Mouse (Mus musculus) kidney, embryonic 16.5 days (tissue): ENCODE data around the gene Thada. TPM values are rescaled to one million over a fixed set of nuclear protein-coding genes. Genes with fewer than 3 reads are reported as not detected.

ENCODE experiments used
- ATAC-seq: fragments of 200-750 bp; cut with Nextera tagmentation; 2 replicates; pipeline ENCODE4 v1.8.0; 2017; ENCODE audit warnings: moderate TSS enrichment; ENCODE audit not compliant: low FRiP score, low TSS enrichment
- H3K27ac ChIP-seq: fragments of 300-500 bp; sonication (generic); 2 replicates; pipeline ENCODE4 v1.5.1; 2014; ENCODE audit warnings: low read length
- H3K27me3 ChIP-seq: fragments of 300-500 bp; sonication (generic); 2 replicates; pipeline ENCODE4 v1.6.1; 2014; ENCODE audit warnings: low read length, control low read depth, mixed read lengths; ENCODE audit not compliant: insufficient read depth
- H3K36me3 ChIP-seq: fragments of 300-500 bp; sonication (generic); 2 replicates; pipeline ENCODE4 v1.6.1; 2014; ENCODE audit warnings: low read length, control low read depth, mixed read lengths; ENCODE audit not compliant: insufficient read depth
- H3K4me1 ChIP-seq: fragments of 300-500 bp; sonication (generic); 2 replicates; pipeline ENCODE4 v1.6.1; 2014; ENCODE audit warnings: low read length, control low read depth, mixed read lengths; ENCODE audit not compliant: insufficient read depth
- H3K4me2 ChIP-seq: fragments of 300-500 bp; sonication (generic); replicated peaks from 2 replicates; pipeline ENCODE4 v1.6.1; 2014; ENCODE audit warnings: low read depth, low read length
- H3K4me3 ChIP-seq: fragments of 300-500 bp; sonication (generic); 2 replicates; pipeline ENCODE4 v1.5.1; 2014; ENCODE audit warnings: mild to moderate bottlenecking, low read length
- H3K9ac ChIP-seq: fragments of 300-500 bp; sonication (generic); replicated peaks from 2 replicates; pipeline ENCODE4 v1.6.1; 2014; ENCODE audit warnings: low read length
- H3K9me3 ChIP-seq: fragments of 300-500 bp; sonication (generic); 2 replicates; pipeline ENCODE4 v1.6.1; 2016; ENCODE audit warnings: low read length, control low read depth
- WGBS: fragments of 180-500 bp; shearing (Covaris S2); extraction: QIAGEN DNeasy Blood & Tissue Kit; methylation state at CpG from one replicate; pipeline ENCODE4 v1.1.7; 2014; 5-methylcytosine and 5-hydroxymethylcytosine counted together
- polyA plus RNA-seq: library from polyadenylated mRNA; unstranded; fragments of >200 nt; fragmentation: Nextera tagmentation; extraction: Ambion mirVana; gene quantifications from 2 replicates; pipeline ENCODE4 v1.2.1, GENCODE M21; 2015

The Thada gene
- polyA plus RNA-seq, 1 experiment from 2014 or later = 9.2 TPM

DNA sequence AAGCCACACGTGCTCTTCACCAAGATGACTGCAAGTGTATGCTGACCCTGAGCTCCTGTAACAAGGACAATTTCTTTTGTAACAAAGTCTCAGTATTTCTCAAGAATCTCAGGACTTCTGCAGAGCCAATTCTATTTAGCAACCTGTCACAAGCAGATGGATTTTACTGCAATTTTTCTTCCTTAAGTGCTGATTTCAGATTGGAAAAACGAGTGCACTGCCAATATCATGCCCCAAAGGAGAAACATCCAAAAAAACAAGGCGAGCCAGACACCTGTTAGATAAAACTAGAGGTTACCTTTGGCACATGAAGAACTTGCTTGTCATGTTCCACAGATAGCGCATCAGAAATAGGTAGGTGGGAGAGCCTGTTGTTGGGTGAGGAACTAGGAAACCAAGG lies 143.8 kb downstream of the Thada start:
- 86% methylated on average over 4 of the region's 4 CpGs for WGBS
- H3K27me3 ChIP-seq = no peaks in the 10 kb centered on the region
- no peak for ATAC-seq
- H3K27ac ChIP-seq = no peak overlapping the region
- H3K9me3 ChIP-seq = no peaks in the 10 kb centered on the region
- no peak overlapping the region for H3K9ac ChIP-seq
- H3K4me3 ChIP-seq = no peak overlapping the region
- peaks cover 12% of the 10 kb centered on the region for H3K4me1 ChIP-seq
- no peaks in the 10 kb centered on the region for H3K36me3 ChIP-seq
- H3K4me2 ChIP-seq = no peak overlapping the region

DNA sequence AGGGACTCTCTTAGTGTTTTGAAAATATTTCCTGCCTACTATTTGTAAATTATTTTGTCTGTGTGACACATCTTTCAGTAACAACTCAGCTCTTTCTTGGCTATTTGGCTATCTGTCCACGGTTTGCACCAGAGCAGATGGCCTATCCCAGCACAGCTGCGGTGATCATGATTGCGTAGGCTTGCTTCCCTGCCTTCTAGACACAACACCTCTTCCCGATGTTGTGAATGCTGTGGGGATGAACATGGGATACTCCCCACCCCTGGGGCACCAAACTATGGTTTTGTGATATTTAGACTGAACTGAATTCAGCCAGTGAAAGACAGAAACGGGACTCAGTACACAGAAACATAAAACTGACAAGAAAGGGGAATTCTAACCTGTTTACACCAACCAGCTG lies 144.7 kb downstream of the Thada start:
- Histone ChIP-seq H3K9me3 (no peaks in the 10 kb centered on the region), H3K36me3 (no peaks in the 10 kb centered on the region), H3K27me3 (no peaks in the 10 kb centered on the region), H3K9ac (no peak overlapping the region), H3K27ac (no peak overlapping the region), H3K4me1 (peaks cover 12% of the 10 kb centered on the region), H3K4me3 (no peak overlapping the region), H3K4me2 (no peak overlapping the region)
- ATAC-seq = no peak
- 75% methylated on average over 5 of the region's 5 CpGs for WGBS

DNA sequence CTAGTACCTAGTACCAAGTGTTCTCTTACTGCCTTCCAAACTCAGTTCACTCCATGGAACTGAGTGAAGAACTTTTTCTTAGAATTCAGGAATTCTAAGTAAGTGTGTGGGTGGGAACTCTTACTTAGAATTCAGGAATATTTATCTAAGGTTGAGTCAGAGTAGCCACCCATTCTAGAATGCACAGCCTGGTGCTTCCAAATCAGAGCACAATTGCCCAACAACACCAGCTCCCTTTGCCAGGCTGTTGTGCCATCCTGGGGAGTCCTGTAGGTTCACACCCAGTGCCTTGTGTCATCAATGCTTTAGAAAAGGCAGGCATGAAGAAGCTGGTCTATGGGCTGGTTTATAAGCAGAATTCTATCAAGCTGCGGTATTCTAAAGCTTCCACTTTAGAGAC lies 145.4 kb downstream of the Thada start:
- ATAC-seq = no peak
- Histone ChIP-seq H3K27me3 (no peaks in the 10 kb centered on the region), H3K27ac (no peak overlapping the region), H3K9me3 (no peaks in the 10 kb centered on the region), H3K4me3 (no peak overlapping the region), H3K9ac (no peak overlapping the region), H3K4me2 (no peak overlapping the region), H3K4me1 (peaks cover 12% of the 10 kb centered on the region), H3K36me3 (no peaks in the 10 kb centered on the region)
- WGBS = 89% methylated on average over 1 of the region's 1 CpGs

DNA sequence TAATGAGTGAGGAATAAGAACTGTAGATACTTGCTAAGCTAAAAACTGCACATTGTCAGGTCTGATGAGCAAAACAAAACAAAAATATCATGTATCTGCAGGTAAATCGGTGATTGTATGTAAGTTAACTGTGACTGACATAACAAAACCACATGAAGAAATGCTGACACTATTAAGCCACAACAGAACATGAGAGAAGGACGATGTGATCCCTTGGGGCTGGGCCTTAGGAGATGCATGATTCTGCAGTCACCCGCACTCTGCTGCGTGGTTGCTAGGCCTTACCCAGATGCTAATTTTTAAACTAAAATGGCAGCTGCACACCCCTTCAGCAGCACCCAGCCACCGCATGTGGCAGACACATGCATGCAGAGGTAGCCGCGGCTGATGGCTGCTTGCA lies 151.7 kb downstream of the Thada start:
- Histone ChIP-seq H3K4me3 (no peak overlapping the region), H3K36me3 (peaks cover 4% of the 10 kb centered on the region), H3K27ac (no peak overlapping the region), H3K9me3 (no peaks in the 10 kb centered on the region), H3K9ac (no peak overlapping the region), H3K27me3 (no peaks in the 10 kb centered on the region), H3K4me1 (no peaks in the 10 kb centered on the region), H3K4me2 (no peak overlapping the region)
- ATAC-seq = no peak
- WGBS = 92% methylated on average over 7 of the region's 7 CpGs

DNA sequence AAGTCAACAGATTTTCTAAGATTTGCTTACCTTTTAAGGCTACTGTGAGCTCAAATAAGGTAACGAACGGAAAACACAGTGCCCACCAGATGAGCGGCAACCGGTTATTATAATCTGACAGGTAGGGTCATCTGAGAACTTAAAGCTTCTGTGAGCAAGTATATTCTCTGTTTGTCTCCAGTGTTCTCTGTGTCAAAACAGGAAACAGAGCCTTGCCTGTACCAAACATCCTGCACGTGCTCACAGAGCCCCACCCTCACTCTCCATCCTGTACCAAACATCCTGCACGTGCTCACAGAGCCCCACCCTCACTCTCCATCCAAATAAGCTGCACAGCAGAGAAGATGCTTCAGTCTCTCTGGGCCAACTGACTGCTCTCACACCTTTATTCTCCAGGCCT lies 152.5 kb downstream of the Thada start:
- no peak overlapping the region for H3K4me3 ChIP-seq
- no peak overlapping the region for H3K27ac ChIP-seq
- no peaks in the 10 kb centered on the region for H3K4me1 ChIP-seq
- H3K9me3 ChIP-seq = no peaks in the 10 kb centered on the region
- ATAC-seq = 0 out of 2 replicates have a peak, but pooled peaks have one; percentile 31
- no peak overlapping the region for H3K9ac ChIP-seq
- peaks cover 10% of the 10 kb centered on the region for H3K36me3 ChIP-seq
- H3K27me3 ChIP-seq = no peaks in the 10 kb centered on the region
- H3K4me2 ChIP-seq = no peak overlapping the region
- WGBS = 83% methylated on average over 6 of the region's 6 CpGs

DNA sequence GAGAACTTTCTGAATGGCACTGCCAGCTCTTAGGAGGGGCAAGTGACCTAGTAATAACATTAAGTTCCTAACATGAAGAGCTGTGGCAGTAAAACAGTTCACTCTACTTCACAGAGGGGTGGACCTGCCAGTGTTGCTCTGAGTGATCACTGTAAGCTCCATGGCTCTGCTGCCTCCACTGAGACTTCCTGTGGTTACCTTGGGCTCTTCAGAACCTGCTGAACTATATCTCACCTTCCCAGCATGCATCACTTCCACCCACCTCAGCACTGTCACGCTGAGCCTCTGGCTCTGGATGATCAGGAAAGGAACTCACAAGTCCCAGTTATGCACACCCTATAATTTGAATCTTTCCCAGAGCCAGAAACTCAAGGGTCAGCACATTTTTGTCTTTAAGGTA lies 159.9 kb downstream of the Thada start:
- Histone ChIP-seq H3K9ac (no peak overlapping the region), H3K27ac (no peak overlapping the region), H3K4me3 (no peak overlapping the region), H3K4me2 (no peak overlapping the region), H3K36me3 (peaks cover 10% of the 10 kb centered on the region), H3K4me1 (no peaks in the 10 kb centered on the region), H3K9me3 (no peaks in the 10 kb centered on the region), H3K27me3 (no peaks in the 10 kb centered on the region)
- no peak for ATAC-seq
- WGBS = 74% methylated on average over 1 of the region's 1 CpGs

DNA sequence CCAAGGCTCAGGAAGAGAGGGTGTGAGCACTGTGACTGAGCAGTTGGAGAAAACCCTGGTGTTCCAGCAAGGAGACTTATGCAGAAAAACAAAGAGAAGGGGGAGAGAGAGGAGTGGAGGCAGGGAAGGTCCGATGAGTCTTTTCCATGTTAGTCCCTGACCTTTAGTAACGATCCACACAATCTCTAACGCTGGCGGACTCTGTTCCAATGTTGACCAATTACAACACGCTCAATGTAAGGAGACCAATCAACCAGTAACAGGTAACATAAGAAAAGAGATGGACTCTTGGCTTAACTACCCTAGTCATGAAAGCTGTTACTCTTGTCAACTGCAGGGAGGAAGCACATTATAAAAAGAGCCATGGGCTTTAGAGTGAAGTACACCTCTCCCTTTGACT lies 160.9 kb downstream of the Thada start:
- no peaks in the 10 kb centered on the region for H3K4me1 ChIP-seq
- ATAC-seq = no peak
- H3K4me2 ChIP-seq = no peak overlapping the region
- no peak overlapping the region for H3K27ac ChIP-seq
- peaks cover 10% of the 10 kb centered on the region for H3K36me3 ChIP-seq
- no peaks in the 10 kb centered on the region for H3K9me3 ChIP-seq
- no peak overlapping the region for H3K4me3 ChIP-seq
- WGBS = 91% methylated on average over 5 of the region's 5 CpGs
- no peaks in the 10 kb centered on the region for H3K27me3 ChIP-seq
- no peak overlapping the region for H3K9ac ChIP-seq

DNA sequence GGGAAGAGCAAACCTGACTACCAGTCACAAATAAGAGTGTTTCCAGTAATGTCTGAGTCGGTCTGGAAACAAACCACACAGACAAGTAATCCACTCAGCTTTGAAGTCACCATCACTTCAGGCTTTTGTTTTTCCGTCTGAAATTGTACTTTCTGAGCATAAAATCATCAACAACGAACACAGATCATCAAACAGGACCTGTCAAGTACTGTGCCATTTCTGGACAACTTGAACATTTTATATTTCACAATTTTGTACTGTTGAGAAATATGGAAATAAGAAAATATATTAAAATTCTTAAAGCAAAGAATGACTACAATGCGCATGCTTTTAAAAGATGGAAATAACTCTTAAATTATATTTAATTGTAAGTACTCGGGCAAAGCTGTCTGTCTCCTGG lies 161.9 kb downstream of the Thada start:
- no peaks in the 10 kb centered on the region for H3K4me1 ChIP-seq

DNA sequence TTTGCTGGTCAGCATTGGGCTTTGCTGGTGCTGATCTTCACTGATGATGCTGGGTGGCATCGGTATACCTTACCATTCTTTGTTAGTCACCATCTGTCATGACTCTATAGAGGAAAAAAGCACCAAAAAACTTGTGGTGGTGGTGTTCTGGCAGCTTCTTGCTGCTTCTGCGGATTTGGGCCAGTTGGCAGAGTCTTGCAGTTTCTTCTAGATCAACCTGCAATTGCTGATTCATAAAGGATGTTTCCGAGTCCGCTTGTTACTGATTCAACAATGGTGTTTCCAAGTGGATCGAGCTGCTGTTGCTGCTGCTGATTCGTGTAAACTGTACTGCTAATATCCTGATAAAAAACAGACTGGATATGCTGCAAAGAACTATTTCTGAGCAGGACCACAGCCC lies 168.0 kb downstream of the Thada start:
- Histone ChIP-seq H3K27ac (no peak overlapping the region), H3K4me3 (no peak overlapping the region), H3K9ac (no peak overlapping the region), H3K9me3 (no peaks in the 10 kb centered on the region), H3K4me2 (no peak overlapping the region), H3K4me1 (no peaks in the 10 kb centered on the region), H3K36me3 (peaks cover 3% of the 10 kb centered on the region; the same call in 1 of the 2 replicates), H3K27me3 (no peaks in the 10 kb centered on the region)
- ATAC-seq = no peak
- WGBS = 91% methylated on average over 6 of the region's 6 CpGs

More for the DNA sequence above, 161.9 kb downstream of the Thada start:
- H3K4me3 ChIP-seq = no peak overlapping the region
- WGBS = 84% methylated on average over 5 of the region's 5 CpGs
- no peak overlapping the region for H3K27ac ChIP-seq
- peaks cover 4% of the 10 kb centered on the region; the same call in 1 of the 2 replicates for H3K36me3 ChIP-seq
- ATAC-seq = no peak
- H3K9ac ChIP-seq = no peak overlapping the region
- no peaks in the 10 kb centered on the region for H3K27me3 ChIP-seq
- no peak overlapping the region for H3K4me2 ChIP-seq
- no peaks in the 10 kb centered on the region for H3K9me3 ChIP-seq

DNA sequence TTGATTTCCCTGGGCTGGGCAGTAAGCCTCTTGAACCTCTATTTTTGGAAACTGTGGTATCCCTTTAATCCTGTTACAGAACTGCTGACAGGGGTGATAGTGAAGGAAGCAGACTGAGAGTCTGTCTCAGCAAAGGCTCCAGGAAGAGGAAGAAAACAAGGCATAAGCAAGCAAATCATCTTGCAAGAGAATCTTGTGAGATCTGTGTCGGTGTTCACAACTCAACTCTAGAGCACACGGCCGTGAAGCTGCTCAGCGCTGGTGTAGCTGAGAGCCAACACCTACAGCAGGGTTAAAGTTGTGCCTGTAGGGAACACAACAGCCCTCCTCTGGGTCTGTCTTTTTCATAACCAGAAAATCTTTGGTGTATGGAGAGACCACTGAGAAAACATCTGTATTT lies 172.8 kb downstream of the Thada start:
- no peaks in the 10 kb centered on the region; the same call in 1 of the 2 replicates for H3K9me3 ChIP-seq
- H3K27me3 ChIP-seq = no peaks in the 10 kb centered on the region
- H3K9ac ChIP-seq = no peak overlapping the region
- no peak for ATAC-seq
- no peak overlapping the region for H3K27ac ChIP-seq
- peaks cover 7% of the 10 kb centered on the region for H3K4me1 ChIP-seq
- WGBS = 79% methylated on average over 4 of the region's 4 CpGs
- peaks cover 3% of the 10 kb centered on the region; the same call in 1 of the 2 replicates for H3K36me3 ChIP-seq
- H3K4me3 ChIP-seq = no peak overlapping the region
- no peak overlapping the region for H3K4me2 ChIP-seq
